Mouse (Mus musculus): Measurements from ENCODE around the gene Ttc8. TPM values are rescaled to one million over a fixed set of nuclear protein-coding genes. Genes with fewer than 3 reads are reported as not detected.
A peak's percentile ranks its signal among the peaks of the same experiment; 100 is the strongest.
"Not testable (repeated sequence)": the region's sequence is repeated elsewhere in the genome, so short reads cannot be mapped to it uniquely, and the experiment has no call there.

Gene Ttc8
- polyA plus RNA-seq, 1 experiment from 2014 or later = 34.3 TPM

GRCm38 (mm10) chr12:98931174-98931573 is 10.8 kb downstream of the Ttc8 start:
- Histone ChIP-seq H3K4me1 (no peaks in the 10 kb centered on the region), H3K4me3 (no peak overlapping the region), H3K9me3 (0 out of 2 replicates have a peak, but pooled peaks cover 6% of the 10 kb centered on the region), H3K27ac (no peak overlapping the region), H3K4me2 (replicated peaks) (no peak overlapping the region), H3K9ac (no peak overlapping the region), H3K27me3 (replicated peaks) (no peaks in the 10 kb centered on the region), H3K36me3 (no peaks in the 10 kb centered on the region)
- ATAC-seq (ENCODE audit: low FRiP score, low read depth) = no peak
- 88% methylated on average over 4 of the region's 4 CpGs for WGBS

GRCm38 (mm10) chr12:98932441-98932840 is 12.1 kb downstream of the Ttc8 start:
- WGBS = 84% methylated on average over 4 of the region's 4 CpGs
- Histone ChIP-seq H3K9me3 (0 out of 2 replicates have a peak, but pooled peaks cover 6% of the 10 kb centered on the region), H3K4me3 (no peak overlapping the region), H3K9ac (no peak overlapping the region), H3K4me1 (no peaks in the 10 kb centered on the region), H3K27me3 (replicated peaks) (no peaks in the 10 kb centered on the region), H3K27ac (no peak overlapping the region), H3K4me2 (replicated peaks) (no peak overlapping the region), H3K36me3 (no peaks in the 10 kb centered on the region)
- no peak for ATAC-seq (ENCODE audit: low FRiP score, low read depth)

GRCm38 (mm10) chr12:98932856-98933255 is 12.5 kb downstream of the Ttc8 start:
- Histone ChIP-seq H3K36me3 (no peaks in the 10 kb centered on the region), H3K4me1 (no peaks in the 10 kb centered on the region), H3K4me3 (no peak overlapping the region), H3K27me3 (replicated peaks) (no peaks in the 10 kb centered on the region), H3K9me3 (0 out of 2 replicates have a peak, but pooled peaks cover 6% of the 10 kb centered on the region), H3K27ac (no peak overlapping the region), H3K4me2 (replicated peaks) (no peak overlapping the region), H3K9ac (no peak overlapping the region)
- WGBS = 92% methylated on average over 1 of the region's 1 CpGs
- ATAC-seq (ENCODE audit: low FRiP score, low read depth) = no peak

GRCm38 (mm10) chr12:98951295-98951694 is 30.9 kb downstream of the Ttc8 start:
- not testable (repeated sequence) for H3K4me3 ChIP-seq; H3K27ac ChIP-seq; H3K4me2 ChIP-seq (replicated peaks); H3K36me3 ChIP-seq; H3K9me3 ChIP-seq; ATAC-seq (ENCODE audit: low FRiP score, low read depth); H3K4me1 ChIP-seq; H3K27me3 ChIP-seq (replicated peaks); H3K9ac ChIP-seq
- WGBS = 81% methylated on average over 5 of the region's 5 CpGs

GRCm38 (mm10) chr12:98956951-98957350 is 36.6 kb downstream of the Ttc8 start:
- H3K27me3 ChIP-seq (replicated peaks) = no peaks in the 10 kb centered on the region
- 0 out of 2 replicates have a peak, but pooled peaks cover 2% of the 10 kb centered on the region for H3K36me3 ChIP-seq
- H3K9me3 ChIP-seq = no peaks in the 10 kb centered on the region
- 96% methylated on average over 2 of the region's 2 CpGs for WGBS
- no peak overlapping the region for H3K4me2 ChIP-seq (replicated peaks)
- no peak overlapping the region for H3K27ac ChIP-seq
- ATAC-seq (ENCODE audit: low FRiP score, low read depth) = no peak
- no peak overlapping the region for H3K9ac ChIP-seq
- no peak overlapping the region for H3K4me3 ChIP-seq
- H3K4me1 ChIP-seq = 0 out of 2 replicates have a peak, but pooled peaks cover 6% of the 10 kb centered on the region

- WGBS = 90% methylated on average over 11 of the region's 11 CpGs
Observed at GRCm38 (mm10) chr12:98957455-98957854, 37.1 kb downstream of the Ttc8 start.

GRCm38 (mm10) chr12:98961008-98961407 is 40.6 kb downstream of the Ttc8 start:
- H3K36me3 ChIP-seq = 0 out of 2 replicates have a peak, but pooled peaks cover 2% of the 10 kb centered on the region
- no peak for ATAC-seq (ENCODE audit: low FRiP score, low read depth)
- 62% methylated on average over 7 of the region's 7 CpGs for WGBS
- H3K27me3 ChIP-seq (replicated peaks) = no peaks in the 10 kb centered on the region
- H3K4me2 ChIP-seq (replicated peaks) = no peak overlapping the region
- H3K27ac ChIP-seq = no peak overlapping the region
- H3K9ac ChIP-seq = no peak overlapping the region
- 0 out of 2 replicates have a peak, but pooled peaks cover 6% of the 10 kb centered on the region for H3K4me1 ChIP-seq
- H3K9me3 ChIP-seq = no peaks in the 10 kb centered on the region
- no peak overlapping the region for H3K4me3 ChIP-seq

More at GRCm38 (mm10) chr12:98957455-98957854, 37.1 kb downstream of the Ttc8 start:
- Histone ChIP-seq H3K36me3 (0 out of 2 replicates have a peak, but pooled peaks cover 2% of the 10 kb centered on the region), H3K4me2 (replicated peaks) (no peak overlapping the region), H3K4me1 (0 out of 2 replicates have a peak, but pooled peaks cover 6% of the 10 kb centered on the region), H3K27me3 (replicated peaks) (no peaks in the 10 kb centered on the region), H3K9ac (no peak overlapping the region), H3K4me3 (no peak overlapping the region), H3K27ac (no peak overlapping the region), H3K9me3 (no peaks in the 10 kb centered on the region)
- ATAC-seq (ENCODE audit: low FRiP score, low read depth) = no peak

GRCm38 (mm10) chr12:98961415-98961814 is 41.0 kb downstream of the Ttc8 start:
- Histone ChIP-seq H3K9me3 (no peaks in the 10 kb centered on the region), H3K4me2 (replicated peaks) (no peak overlapping the region), H3K27me3 (replicated peaks) (no peaks in the 10 kb centered on the region), H3K9ac (no peak overlapping the region), H3K4me1 (0 out of 2 replicates have a peak, but pooled peaks cover 6% of the 10 kb centered on the region), H3K27ac (no peak overlapping the region), H3K36me3 (0 out of 2 replicates have a peak, but pooled peaks cover 2% of the 10 kb centered on the region), H3K4me3 (no peak overlapping the region)
- 84% methylated on average over 4 of the region's 4 CpGs for WGBS
- ATAC-seq (ENCODE audit: low FRiP score, low read depth) = no peak

GRCm38 (mm10) chr12:98965441-98966135 is 45.2 kb downstream of the Ttc8 start:
- H3K27ac ChIP-seq = no peak overlapping the region
- ATAC-seq (ENCODE audit: low FRiP score, low read depth) = no peak
- no peak overlapping the region for H3K4me3 ChIP-seq
- H3K9me3 ChIP-seq = no peaks in the 10 kb centered on the region
- no peak overlapping the region for H3K9ac ChIP-seq
- no peaks in the 10 kb centered on the region for H3K36me3 ChIP-seq
- H3K27me3 ChIP-seq (replicated peaks) = no peaks in the 10 kb centered on the region
- 77% methylated on average over 4 of the region's 4 CpGs for WGBS
- H3K4me2 ChIP-seq (replicated peaks) = no peak overlapping the region
- 0 out of 2 replicates have a peak, but pooled peaks cover 6% of the 10 kb centered on the region for H3K4me1 ChIP-seq

- peaks cover 4% of the 10 kb centered on the region; the same call in 1 of the 2 replicates for H3K4me1 ChIP-seq
- H3K9ac ChIP-seq = no peak overlapping the region
- WGBS = 97% methylated on average over 3 of the region's 3 CpGs
- H3K27ac ChIP-seq = no peak overlapping the region
- H3K4me2 ChIP-seq (replicated peaks) = no peak overlapping the region
- no peak overlapping the region for H3K4me3 ChIP-seq
- H3K36me3 ChIP-seq = peaks cover 17% of the 10 kb centered on the region
- H3K27me3 ChIP-seq (replicated peaks) = no peaks in the 10 kb centered on the region
- ATAC-seq (ENCODE audit: low FRiP score, low read depth) = no peak
- H3K9me3 ChIP-seq = no peaks in the 10 kb centered on the region; the same call in 1 of the 2 replicates
Observed at GRCm38 (mm10) chr12:98972291-98972690, 51.9 kb downstream of the Ttc8 start.

GRCm38 (mm10) chr12:98973461-98973860 is 53.1 kb downstream of the Ttc8 start:
- Histone ChIP-seq H3K4me3 (no peak overlapping the region), H3K4me1 (peaks cover 4% of the 10 kb centered on the region; the same call in 1 of the 2 replicates), H3K9me3 (peaks cover 7% of the 10 kb centered on the region; the same call in 1 of the 2 replicates), H3K4me2 (replicated peaks) (no peak overlapping the region), H3K9ac (no peak overlapping the region), H3K27ac (no peak overlapping the region), H3K27me3 (replicated peaks) (no peaks in the 10 kb centered on the region), H3K36me3 (peaks cover 29% of the 10 kb centered on the region)
- WGBS = 84% methylated on average over 10 of the region's 10 CpGs
- ATAC-seq (ENCODE audit: low FRiP score, low read depth) = no peak

- H3K9ac ChIP-seq = no peak overlapping the region
- H3K27ac ChIP-seq = no peak overlapping the region
- H3K36me3 ChIP-seq = peaks cover 34% of the 10 kb centered on the region
- no peaks in the 10 kb centered on the region for H3K27me3 ChIP-seq (replicated peaks)
- peak; percentile 37; the same call in 1 of the 2 replicates for ATAC-seq (ENCODE audit: low FRiP score, low read depth)
- no peak overlapping the region for H3K4me2 ChIP-seq (replicated peaks)
- H3K9me3 ChIP-seq = peaks cover 7% of the 10 kb centered on the region; the same call in 1 of the 2 replicates
- WGBS = 56% methylated on average over 12 of the region's 12 CpGs
- H3K4me3 ChIP-seq = no peak overlapping the region
- H3K4me1 ChIP-seq = peaks cover 4% of the 10 kb centered on the region; the same call in 1 of the 2 replicates
Observed at GRCm38 (mm10) chr12:98974157-98974804, 53.9 kb downstream of the Ttc8 start.
